Mouse (Mus musculus) thymus, postnatal 4 days (tissue): ENCODE results near the gene Rnf222.
A peak's percentile ranks its signal among the peaks of the same experiment; 100 is the strongest.
"Not testable (repeated sequence)": the region's sequence is repeated elsewhere in the genome, so short reads cannot be mapped to it uniquely, and the experiment has no call there.

ENCODE experiments used
- DNase-seq: peaks from one replicate; pipeline ENCODE4 v3.0.0; 2021

Gene Rnf222

GRCm38 (mm10) chr11:68914566-68914965 lies 26.2 kb downstream of the Rnf222 start:
- DNase-seq = no peak

DNA sequence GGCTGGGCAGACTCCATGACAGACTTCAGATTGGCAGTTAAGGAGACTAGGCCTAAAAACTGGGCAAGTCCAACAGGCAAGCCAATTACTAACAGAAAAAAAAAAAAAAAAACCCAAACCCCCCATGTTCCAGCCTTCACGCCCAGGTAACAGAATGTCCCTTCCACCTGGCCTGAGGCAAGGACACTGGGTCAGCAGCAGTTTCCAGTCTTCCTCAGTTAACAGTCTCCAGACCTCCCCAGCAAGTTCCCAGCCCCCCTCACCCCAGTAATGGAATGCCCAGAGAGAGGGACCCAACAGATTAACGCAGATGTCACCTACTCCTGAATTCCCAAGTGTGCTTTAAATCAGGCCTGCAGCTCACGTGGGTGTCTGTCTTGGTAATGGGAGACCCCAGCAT lies 34.8 kb downstream of the Rnf222 start:
- no peak for DNase-seq

- no peak for DNase-seq
These were observed 36.4 kb downstream of the Rnf222 start for GRCm38 (mm10) chr11:68924749-68925148.

- no peak for DNase-seq
These were observed 38.6 kb downstream of the Rnf222 start, which contains the start of gene Odf4 for GRCm38 (mm10) chr11:68926981-68927380. Gene Odf4 (minus strand): TSS chr11:68927081.

- DNase-seq = no peak
These were observed 41.6 kb downstream of the Rnf222 start for GRCm38 (mm10) chr11:68929947-68930346.

DNA sequence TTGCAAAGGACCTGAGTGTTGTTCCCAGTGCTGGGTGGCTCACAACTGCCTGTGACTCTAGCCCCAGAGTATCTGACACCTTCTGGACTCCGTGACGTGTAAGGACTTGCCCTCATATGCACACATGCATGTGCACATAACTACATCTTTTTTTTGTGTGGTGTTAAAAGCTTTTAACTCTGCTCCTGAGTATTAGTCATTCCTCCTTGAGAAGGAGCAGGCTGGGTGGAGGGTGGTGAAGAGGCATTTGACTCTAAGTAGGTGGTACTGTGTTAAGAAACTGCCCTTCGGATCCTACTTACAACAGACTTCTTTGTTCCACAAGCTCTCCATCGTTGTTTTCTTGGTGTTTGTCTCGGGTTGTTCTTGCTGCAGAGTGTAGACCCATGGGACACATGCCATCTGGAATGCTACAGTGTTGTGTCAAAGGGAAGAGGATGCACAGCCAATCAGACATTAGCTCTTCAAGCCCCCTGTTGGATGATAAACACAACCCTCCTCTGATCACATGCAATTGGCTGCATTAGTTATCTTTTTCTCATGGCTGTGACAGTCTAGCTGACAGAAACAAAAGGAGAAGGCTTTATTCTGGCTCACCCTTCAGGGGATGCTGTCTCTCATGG lies 45.6 kb downstream of the Rnf222 start:
- DNase-seq = no peak

GRCm38 (mm10) chr11:68936951-68937350 lies 48.6 kb downstream of the Rnf222 start:
- DNase-seq = not testable (repeated sequence)

DNA sequence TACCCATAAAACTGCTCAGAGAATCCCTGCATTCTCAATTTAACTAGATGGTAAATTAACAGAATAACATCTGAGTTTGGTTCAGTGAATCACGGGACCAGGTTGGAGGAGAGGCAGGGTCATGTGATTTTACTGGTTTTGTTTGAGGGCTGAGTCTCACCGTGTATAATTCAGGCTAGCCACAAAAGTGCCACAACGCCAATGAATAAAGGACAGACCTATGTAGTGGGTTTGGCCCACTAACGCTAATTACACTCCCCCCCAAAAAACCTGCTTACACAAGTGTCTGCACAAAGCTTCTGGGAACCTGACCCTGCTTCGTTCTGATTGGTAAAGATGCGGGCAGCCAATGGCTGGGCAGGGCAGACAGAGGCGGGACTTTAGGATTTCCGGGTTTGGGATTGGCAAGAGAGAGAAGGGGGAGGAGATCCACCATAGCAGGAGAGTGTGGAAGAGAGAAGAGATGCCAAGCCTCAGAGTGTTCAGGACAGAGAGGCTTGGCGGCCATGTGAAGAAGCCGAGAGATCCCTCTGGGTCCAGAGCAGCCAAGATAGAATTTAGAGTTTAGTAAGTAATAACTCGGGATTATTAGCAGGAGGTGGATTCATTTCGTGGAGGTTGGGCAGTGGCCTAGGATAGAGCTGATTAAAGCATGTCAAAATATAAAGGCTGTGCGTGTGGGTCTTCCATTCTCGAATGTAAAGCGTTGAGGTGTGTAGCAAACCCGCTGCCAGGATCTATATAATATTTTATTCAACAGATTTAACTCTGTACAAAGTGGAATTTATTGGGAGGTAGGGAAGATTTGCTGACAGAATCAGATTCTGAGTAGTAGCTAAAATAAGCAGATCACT lies 51.3 kb downstream of the Rnf222 start:
- peak; percentile 80 for DNase-seq

- DNase-seq = no peak
These were observed 52.2 kb downstream of the Rnf222 start for GRCm38 (mm10) chr11:68940516-68940915.

GRCm38 (mm10) chr11:68942731-68943130 lies 54.4 kb downstream of the Rnf222 start:
- DNase-seq = no peak

DNA sequence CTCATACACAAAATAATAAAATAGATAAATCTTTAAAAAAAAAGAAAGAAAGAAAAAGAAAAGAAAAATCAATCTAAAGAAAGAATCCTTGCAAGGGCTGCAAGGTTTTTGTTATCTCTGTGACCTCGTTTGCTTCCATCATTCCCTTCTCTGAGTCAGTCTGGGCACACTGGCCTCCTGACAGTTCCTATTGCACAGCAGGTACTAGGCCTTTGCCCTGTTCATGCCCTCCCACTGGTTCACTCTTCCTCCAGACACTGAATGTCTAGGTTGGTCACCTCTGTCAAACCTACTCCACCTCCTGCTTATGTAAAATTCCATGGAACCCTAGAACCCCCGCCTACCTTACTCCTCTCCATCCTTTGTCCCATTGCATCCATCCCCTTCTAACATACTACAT lies 56.9 kb downstream of the Rnf222 start:
- DNase-seq = no peak
